Mouse (Mus musculus) hematopoietic stem cell, adult 5-6 weeks (primary cell): ENCODE measurements around the gene Aaas. TPM values are rescaled to one million over a fixed set of nuclear protein-coding genes. Genes with fewer than 3 reads are reported as not detected.

ENCODE experiments used
- ATAC-seq, 2 experiments: fragments of 125-278 bp in 1 of 2; replicated peaks in 1 of 2; 2 replicates each; pipeline ENCODE4 v1.8.0; 2016 to 2017; ENCODE audit warnings: inconsistent platforms in 2 of 2, mild to moderate bottlenecking in 2 of 2, moderate number of reproducible peaks in 2 of 2, low read depth in 1 of 2, moderate TSS enrichment in 1 of 2; ENCODE audit not compliant: low FRiP score in 2 of 2, poor library complexity in 2 of 2, severe bottlenecking in 2 of 2, insufficient read depth in 1 of 2, low TSS enrichment in 1 of 2
- total RNA-seq: library from RNA; stranded (forward); fragments of 172-1452, 232-1000 nt; gene quantifications from 2 replicates; pipeline ENCODE4 v1.2.3, GENCODE M21; 2017

The Aaas gene
- total RNA-seq, 1 experiment from 2014 or later = 48.4 TPM

DNA sequence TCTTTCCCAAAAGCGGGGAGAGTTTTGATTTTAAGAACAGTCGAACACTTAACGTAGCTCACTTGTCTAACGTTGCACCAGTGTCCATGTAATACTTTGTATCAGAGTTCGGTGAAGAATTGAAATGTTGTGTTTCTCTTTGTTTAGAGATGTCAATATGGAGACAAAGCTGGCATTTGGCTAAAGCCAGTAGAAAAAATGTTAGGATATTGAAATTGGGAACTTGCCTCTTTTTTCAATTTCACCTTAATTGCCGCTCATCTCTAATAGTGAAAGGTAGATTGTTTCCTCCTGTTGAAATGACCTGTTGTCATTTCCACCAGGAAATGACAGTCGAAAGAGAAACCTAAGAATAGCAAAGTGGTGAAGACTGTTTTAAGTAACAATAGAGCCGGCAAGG, 23.7 kb downstream of the Aaas start:
- ATAC-seq = no peak

DNA sequence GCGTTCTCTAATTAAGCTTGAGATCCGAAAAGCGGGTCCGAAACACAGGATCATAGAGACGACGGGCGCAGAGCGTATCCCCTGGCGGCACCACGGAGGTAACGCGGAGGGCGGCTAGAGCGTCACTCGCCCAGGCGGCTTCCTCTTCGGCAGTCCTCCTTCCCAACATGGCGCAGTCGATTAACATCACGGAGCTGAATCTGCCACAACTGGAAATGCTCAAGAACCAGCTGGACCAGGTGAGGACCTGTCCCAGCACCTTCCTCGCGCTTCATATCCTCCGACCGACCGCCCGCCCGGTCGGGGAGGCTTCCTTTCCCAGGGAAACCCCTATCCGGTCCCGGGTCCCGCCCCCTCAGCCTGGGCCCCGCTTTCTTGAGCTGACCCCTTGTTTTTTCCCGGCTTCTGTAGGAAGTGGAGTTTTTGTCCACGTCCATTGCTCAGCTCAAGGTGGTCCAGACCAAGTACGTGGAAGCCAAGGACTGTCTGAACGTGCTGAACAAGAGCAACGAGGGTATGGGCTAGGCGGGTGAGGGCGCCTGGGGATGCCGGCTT, 24.5 kb downstream of the Aaas start, which contains the start of gene Pfdn5:
Gene Pfdn5 (plus strand): TSS at position 95 of the 555 bp plus-strand sequence.
- ATAC-seq = peak; percentile 99

DNA sequence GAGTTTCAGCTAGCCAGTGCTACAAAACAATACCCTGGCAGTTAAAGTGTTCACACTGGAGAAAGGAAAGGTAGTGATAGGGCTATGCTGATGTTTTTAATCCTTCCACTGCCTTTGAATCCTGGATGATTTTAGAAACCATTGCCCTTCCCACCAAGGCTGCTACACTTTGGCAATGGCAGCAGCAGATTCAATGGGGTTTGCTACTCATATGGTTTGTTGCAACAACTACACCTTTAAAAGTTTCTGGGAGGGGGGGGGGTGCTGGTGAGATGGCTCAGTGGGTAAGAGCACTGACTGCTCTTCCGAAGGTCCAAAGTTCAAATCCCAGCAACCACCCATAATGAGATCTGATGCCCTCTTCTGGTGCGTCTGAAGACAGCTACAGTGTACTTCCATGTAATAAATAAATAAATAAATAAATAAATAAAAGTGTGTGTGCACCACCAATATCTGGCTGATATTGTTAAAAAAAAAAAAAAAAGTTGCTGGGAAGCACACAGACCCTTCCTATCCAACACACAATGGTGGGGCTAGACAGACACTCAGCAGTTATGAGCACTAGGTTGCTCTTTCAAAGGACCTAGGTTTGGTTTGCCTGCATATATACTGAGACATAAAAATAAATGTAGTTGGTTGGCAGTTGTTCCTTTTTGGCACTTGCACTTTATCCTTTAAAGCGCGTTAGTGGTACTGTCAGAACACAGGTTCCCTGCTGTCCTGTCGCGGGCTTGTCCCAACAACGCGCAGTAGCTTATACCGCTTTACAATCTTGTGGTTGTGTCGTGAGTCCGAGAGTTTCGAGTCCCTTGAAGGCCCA, 25.7 kb downstream of the Aaas start:
- ATAC-seq = no peak

DNA sequence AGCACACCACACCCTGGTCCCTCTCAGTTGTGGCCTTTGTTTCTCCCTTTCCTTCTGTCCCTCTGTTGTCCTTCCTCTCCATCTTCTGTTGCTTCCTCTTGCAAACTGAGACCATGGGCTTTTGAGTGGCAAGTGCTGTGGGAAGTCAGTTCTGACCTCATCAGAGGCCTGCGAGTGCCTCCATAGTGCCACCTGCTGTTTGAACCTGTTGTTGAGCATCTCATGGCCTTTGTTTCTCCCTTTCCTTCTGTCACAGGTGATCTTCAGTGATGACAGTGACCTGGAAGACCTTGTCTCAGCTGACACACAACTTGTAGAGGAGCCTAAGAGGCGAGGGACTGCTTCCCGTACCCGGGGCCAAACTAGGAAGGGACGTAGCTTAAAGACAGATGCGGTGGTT, 34.3 kb downstream of the Aaas start:
- ATAC-seq = peak; percentile 80 to 85

DNA sequence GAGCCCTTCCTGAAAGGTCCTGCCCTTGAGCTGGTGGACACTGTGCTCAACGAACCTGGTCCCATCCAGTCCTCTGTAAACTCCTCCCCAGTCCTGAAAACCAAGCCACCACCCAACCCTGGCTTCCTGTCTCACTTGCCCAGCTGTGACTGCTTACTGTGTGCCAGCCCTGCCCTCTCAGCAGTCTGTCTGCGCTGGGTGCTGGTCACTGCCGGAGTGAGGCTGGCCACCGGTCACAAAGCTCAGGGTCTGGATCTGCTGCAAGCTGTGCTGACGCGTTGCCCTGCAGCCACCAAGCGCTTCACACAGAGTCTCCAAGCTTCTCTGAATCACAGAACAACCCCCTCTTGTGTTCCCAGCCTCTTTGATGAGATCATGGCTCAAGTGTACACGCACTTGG, 35.3 kb downstream of the Aaas start:
- no peak for ATAC-seq

DNA sequence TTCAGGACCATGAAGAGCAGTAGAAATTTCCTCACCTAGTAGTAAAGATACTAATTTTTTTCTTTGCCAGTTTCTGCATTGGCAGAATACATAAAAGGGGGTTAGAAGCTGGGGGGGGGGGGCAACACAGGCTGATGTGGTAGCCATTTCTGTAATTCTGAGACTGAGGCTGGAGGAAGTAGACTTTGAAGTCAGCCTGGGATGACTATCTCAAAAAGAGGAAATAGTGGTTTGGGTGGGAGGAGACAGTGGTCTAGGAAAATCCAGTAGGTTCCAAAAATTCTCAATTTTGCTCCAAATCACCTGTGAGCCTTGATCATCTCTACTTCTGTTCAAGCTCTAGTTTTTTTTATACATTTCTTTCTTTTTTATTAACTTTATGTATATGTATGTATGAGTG, 39.1 kb downstream of the Aaas start:
- peak; percentile 57 to 63; a peak in 3 of 4 replicates for ATAC-seq

DNA sequence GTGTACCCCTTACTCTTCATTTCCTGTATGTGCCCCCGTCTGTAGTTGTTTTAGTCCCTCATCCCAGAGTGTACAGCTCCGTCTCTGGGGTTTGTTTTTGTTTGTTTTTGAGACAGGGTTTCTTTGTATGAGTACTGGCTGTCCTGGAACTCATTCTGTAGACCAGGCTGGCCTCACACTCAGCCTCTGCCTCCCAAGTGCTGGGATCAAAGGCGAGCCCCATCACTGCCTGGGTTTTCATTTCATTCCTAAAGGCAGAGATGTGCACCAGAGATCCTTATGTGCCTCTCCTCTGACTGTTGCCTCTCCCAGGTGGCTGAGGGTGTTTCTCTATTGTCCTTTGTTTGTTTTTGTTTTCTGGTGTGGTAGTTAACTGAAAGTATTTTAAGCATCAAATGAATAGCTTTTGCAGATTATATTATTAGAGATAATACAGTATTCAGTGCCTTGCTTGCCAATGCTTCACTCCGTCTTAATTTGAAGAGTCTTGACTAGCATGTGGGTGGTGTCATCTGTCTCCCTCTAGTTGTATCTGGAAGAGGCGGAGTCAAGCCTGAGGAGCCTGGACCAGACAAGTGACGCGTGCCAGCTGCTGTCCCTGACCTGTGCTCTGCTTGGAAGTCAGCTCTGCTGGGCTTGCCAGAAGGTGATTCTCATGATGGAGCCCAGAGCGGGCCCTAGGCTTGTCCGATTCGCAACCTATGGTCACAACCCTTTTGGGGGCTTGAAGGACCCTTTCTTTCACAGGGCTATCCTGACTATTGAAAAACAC, 40.3 kb downstream of the Aaas start:
- no peak for ATAC-seq

DNA sequence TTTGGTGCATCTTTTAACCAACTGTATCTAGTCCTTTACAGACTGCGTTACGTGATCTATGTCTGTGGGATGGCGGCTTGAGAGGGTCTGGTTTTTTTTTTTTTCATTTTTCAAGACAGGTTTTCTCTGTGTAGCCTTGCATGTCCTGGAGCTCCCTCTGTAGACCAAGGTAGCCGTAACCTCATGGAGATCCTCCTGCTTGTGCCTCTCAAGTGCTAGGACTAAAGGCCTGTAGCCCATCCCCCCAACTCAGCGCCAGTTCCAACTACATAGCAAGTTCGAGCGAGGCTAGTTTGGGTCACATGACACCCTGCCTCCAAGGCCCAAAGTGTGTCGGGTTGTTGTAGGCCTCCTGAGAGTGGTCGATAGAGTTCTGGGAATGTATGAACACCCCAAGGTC, 41.9 kb downstream of the Aaas start:
- no peak for ATAC-seq

DNA sequence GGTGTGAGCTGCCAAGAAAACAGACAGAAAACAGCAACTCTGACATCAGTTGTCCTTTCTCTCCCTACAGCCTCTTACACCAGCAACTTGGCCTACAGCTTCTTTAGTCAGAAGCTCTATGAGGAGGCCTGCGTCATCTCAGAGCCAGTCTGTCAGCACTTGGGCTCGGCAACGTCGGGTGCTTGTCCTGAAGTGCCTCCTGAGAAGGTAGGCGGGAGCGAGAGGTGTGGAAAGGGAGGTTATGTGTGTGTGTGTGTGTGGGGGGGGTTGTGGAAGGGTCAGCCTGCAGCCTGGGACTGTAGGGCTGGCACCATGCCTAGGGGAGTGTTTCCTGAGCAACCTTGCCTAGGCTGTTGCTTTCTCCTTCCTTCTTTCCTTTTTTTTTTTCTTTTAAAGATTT, 48.0 kb downstream of the Aaas start:
- ATAC-seq = no peak

DNA sequence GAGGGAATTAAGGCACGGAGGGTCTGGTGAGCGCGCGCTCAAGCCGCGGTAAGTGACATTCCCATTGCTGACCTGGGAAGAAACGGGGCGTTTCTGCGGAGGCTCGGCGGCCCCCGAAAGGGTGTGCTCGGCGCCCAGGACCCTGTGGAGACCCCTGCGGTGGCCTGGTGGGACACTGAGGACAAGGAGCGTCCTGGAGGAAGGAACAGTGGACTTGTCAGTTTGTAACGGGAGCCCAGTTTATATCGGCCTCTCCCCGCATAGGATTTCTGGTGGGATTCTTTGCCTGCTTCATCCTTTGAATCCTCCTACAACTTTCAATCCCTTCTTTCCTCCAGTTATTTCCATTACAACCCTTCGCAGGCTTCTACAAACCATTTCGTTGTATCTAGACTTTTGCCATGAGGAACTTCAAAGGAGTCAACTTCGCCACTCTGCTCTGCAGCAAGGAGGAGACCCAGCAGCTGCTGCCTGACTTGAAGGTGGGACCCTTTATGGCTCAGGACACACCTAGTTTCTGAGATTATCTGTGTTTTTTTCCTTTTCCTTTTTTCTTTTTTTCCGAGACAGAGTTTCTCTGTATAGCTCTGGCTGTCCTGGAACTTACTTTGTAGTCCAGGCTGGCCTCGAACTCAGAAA, 54.1 kb downstream of the Aaas start:
- ATAC-seq = no peak

DNA sequence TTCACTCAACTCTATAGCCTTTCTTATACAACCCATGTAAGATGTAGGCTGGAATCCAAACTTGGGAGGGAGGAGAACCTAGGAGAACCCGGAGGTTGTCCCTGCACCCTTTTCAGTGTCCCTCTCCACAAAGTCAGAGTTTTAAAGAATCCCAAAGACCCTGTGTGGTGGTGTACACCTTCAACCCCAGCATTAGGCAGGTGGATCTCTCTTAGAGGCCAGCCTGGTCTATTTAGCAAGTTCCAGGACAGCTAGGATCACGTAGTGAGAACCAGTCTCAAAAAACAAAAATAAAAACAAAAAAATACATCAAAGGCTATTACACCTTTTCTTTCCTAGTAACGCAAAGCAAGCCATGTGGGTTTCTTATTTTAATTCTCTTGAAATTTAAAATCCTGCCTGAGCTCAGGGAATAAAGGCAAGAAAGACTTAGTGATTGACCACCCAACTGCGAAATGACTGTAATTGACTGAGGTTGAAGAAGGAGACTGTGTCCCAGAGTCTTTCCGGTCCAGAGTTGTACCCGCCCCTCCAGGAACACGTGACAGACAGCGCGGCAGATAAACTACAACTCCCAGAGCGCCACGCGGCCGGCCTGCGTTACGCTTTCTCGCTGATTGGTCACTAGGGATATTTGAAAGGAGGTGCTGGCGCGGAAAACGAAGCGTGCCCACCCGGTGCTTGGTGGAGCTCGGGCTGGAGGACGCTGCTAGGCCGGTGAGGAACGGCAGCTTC, 54.8 kb downstream of the Aaas start, which contains the start of gene Espl1:
Gene Espl1 (plus strand): TSS at position 634 of the 735 bp plus-strand sequence.
- ATAC-seq = peak; percentile 100

Other genes starting within 250 kb of the Aaas start
- 12.6 and 15.8 TPM in 2 replicates for gene Spryd3, start 214.5 kb downstream of the Aaas start, total RNA-seq
- gene Igfbp6, start 206.4 kb downstream of the Aaas start, total RNA-seq = 0.15 TPM in 1 of 2 replicates, not detected in the other
- 1.3 and 2.4 TPM in 2 replicates for gene Soat2, start 200.2 kb downstream of the Aaas start, total RNA-seq
- gene Zfp740, start 147.5 kb downstream of the Aaas start, total RNA-seq = 44.0 and 47.6 TPM in 2 replicates
- 37.4 and 76.7 TPM in 2 replicates for gene Csad, start 146.0 kb downstream of the Aaas start, total RNA-seq
- 83.0 and 92.1 TPM in 2 replicates for gene Itgb7, start 118.8 kb downstream of the Aaas start, total RNA-seq
- 3.6 and 5.6 TPM in 2 replicates for gene Rarg, start 93.3 kb downstream of the Aaas start, total RNA-seq
- not detected in 2 replicates for gene Gm9918, start 80.2 kb downstream of the Aaas start, total RNA-seq
- gene Mfsd5, start 71.3 kb downstream of the Aaas start, total RNA-seq = 11.5 and 19.4 TPM in 2 replicates
- 8.5 and 26.9 TPM in 2 replicates for gene Espl1, start 54.5 kb downstream of the Aaas start, total RNA-seq
- gene Pfdn5, start 24.7 kb downstream of the Aaas start, total RNA-seq = 273 and 464 TPM in 2 replicates
- 35.7 and 75.9 TPM in 2 replicates for gene Myg1, start 19.1 kb downstream of the Aaas start, total RNA-seq
- gene Sp7, start 16.4 kb upstream of the Aaas start, total RNA-seq = not detected in 2 replicates
- gene Sp1, start 55.4 kb upstream of the Aaas start, total RNA-seq = 73.0 and 88.0 TPM in 2 replicates
- gene Amhr2, start 94.6 kb upstream of the Aaas start, total RNA-seq = not detected in 2 replicates
- 64.1 and 67.1 TPM in 2 replicates for gene Prr13, start 108.3 kb upstream of the Aaas start, total RNA-seq
- 228 and 317 TPM in 2 replicates for gene Pcbp2, start 119.8 kb upstream of the Aaas start, total RNA-seq
- gene Gm10337, start 153.0 kb upstream of the Aaas start, total RNA-seq = not detected in 2 replicates
- gene Map3k12, start 166.3 kb upstream of the Aaas start, total RNA-seq = 2.4 and 3.8 TPM in 2 replicates
- gene Tarbp2, start 167.4 kb upstream of the Aaas start, total RNA-seq = 26.8 and 33.3 TPM in 2 replicates
- gene Npff, start 174.2 kb upstream of the Aaas start, total RNA-seq = 0.55 and 1.6 TPM in 2 replicates